Mouse (Mus musculus): ENCODE measurements around the gene Pde12. TPM values are rescaled to one million over a fixed set of nuclear protein-coding genes. Genes with fewer than 3 reads are reported as not detected.
A peak's percentile ranks its signal among the peaks of the same experiment; 100 is the strongest.
"Not testable (repeated sequence)": the region's sequence is repeated elsewhere in the genome, so short reads cannot be mapped to it uniquely, and the experiment has no call there.

The Pde12 gene
- polyA plus RNA-seq (2012; rRNA removed), result 4.7 and 4.8 TPM in 2 replicates

GRCm38 (mm10) chr14:26669292-26670073 lies at the start of gene Pde12:
Pde12 (minus strand) TSS chr14:26669883.
- no peak for TF ChIP-seq CTCF (IDR thresholded peaks at IDR 0.05; ENCODE audit: insufficient read depth, low read length)
- peak; percentile 81 for TF ChIP-seq POLR2A (IDR thresholded peaks at IDR 0.05; ENCODE audit: borderline replicate concordance, extremely low read depth, low read depth, low read length)
- Histone ChIP-seq H3K4me3 (replicated peaks; ENCODE audit: extremely low read depth, low read depth, low read length) (peak within 1 kb of the TSS; percentile 82), H3K4me1 (ENCODE audit: control insufficient read depth, insufficient read depth, low read length) (peaks cover 9% of the 10 kb centered on the region)
- DNase-seq, result peak; percentile 94
- under 1% methylated on average over 70 of the region's 70 CpGs for WGBS

DNA sequence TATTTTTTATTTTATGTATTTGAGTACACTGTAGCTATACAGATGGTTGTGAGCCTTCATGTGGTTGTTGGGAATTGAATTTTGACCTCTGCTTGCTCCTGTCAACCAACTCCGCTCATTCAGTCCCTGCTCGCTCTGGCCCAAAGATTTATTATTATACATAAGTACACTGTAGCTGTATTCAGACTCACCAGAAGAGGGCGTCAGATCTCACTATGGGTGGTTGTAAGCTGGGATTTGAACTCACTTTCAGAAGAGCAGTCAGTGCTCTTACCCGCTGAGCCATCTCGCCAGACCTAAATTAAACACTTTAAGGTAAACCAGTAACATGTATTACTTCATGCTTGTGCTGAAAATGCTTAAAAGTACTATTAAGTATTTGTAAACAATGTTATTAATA lies 35.6 kb upstream of the Pde12 start:
- H3K4me3 ChIP-seq (replicated peaks; ENCODE audit: extremely low read depth, low read depth, low read length); DNase-seq; H3K4me1 ChIP-seq (ENCODE audit: control insufficient read depth, insufficient read depth, low read length): not testable (repeated sequence)
- 83% methylated on average over 5 of the region's 5 CpGs for WGBS

DNA sequence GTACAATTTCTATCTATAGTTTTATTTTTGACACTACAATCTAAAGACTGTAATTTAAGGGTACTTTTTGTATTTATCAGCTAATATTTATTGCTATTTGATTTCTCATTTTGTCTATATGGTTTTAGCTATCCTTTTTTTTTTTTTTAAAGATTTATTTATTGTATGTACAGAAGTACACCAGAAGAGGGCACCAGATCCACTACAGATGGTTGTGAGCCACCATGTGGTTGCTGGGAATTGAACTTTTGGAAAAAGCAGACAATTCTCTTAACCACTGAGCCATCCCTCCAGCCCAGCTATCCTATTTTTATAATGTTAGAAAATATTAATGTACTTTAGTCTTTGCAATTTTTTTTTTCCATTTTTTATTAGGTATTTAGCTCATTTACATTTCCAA lies 28.2 kb upstream of the Pde12 start:
- TF ChIP-seq POLR2A (IDR thresholded peaks at IDR 0.05; ENCODE audit: borderline replicate concordance, extremely low read depth, low read depth, low read length), result no peak
- no peak for TF ChIP-seq CTCF (IDR thresholded peaks at IDR 0.05; ENCODE audit: insufficient read depth, low read length)
- no peaks in the 10 kb centered on the region for H3K4me1 ChIP-seq (ENCODE audit: control insufficient read depth, insufficient read depth, low read length)
- DNase-seq, result no peak
- no peak overlapping the region for H3K4me3 ChIP-seq (replicated peaks; ENCODE audit: extremely low read depth, low read depth, low read length)

GRCm38 (mm10) chr14:26692974-26693373 lies 23.3 kb upstream of the Pde12 start, which contains the start of gene Dnah12:
Dnah12 (plus strand) TSS chr14:26693274.
- Histone ChIP-seq H3K4me3 (replicated peaks; ENCODE audit: extremely low read depth, low read depth, low read length) (no peak within 1 kb of the TSS), H3K4me1 (ENCODE audit: control insufficient read depth, insufficient read depth, low read length) (no peaks in the 10 kb centered on the region)
- WGBS, result 69% methylated on average over 3 of the region's 3 CpGs
- TF ChIP-seq POLR2A (IDR thresholded peaks at IDR 0.05; ENCODE audit: borderline replicate concordance, extremely low read depth, low read depth, low read length) (no peak), CTCF (IDR thresholded peaks at IDR 0.05; ENCODE audit: insufficient read depth, low read length) (no peak)
- no peak for DNase-seq

- 37% methylated on average over 2 of the region's 2 CpGs for whole genome bisulfite sequencing
- TF ChIP-seq POLR2A (IDR thresholded peaks at IDR 0.05; ENCODE audit: borderline replicate concordance, extremely low read depth, low read depth, low read length), result no peak
- no peak for TF ChIP-seq CTCF (IDR thresholded peaks at IDR 0.05; ENCODE audit: insufficient read depth, low read length)
- no peak overlapping the region for H3K4me3 ChIP-seq (replicated peaks; ENCODE audit: extremely low read depth, low read depth, low read length)
- no peak for DNase-seq
- H3K4me1 ChIP-seq (ENCODE audit: control insufficient read depth, insufficient read depth, low read length), result no peaks in the 10 kb centered on the region
Observed at GRCm38 (mm10) chr14:26691363-26691762, 21.7 kb upstream of the Pde12 start.

GRCm38 (mm10) chr14:26690727-26691126 lies 21.0 kb upstream of the Pde12 start:
- H3K4me1 ChIP-seq (ENCODE audit: control insufficient read depth, insufficient read depth, low read length), result no peaks in the 10 kb centered on the region
- no peak for DNase-seq
- H3K4me3 ChIP-seq (replicated peaks; ENCODE audit: extremely low read depth, low read depth, low read length), result no peak overlapping the region
- 48% methylated on average over 2 of the region's 2 CpGs for WGBS
- TF ChIP-seq CTCF (IDR thresholded peaks at IDR 0.05; ENCODE audit: insufficient read depth, low read length), result no peak
- TF ChIP-seq POLR2A (IDR thresholded peaks at IDR 0.05; ENCODE audit: borderline replicate concordance, extremely low read depth, low read depth, low read length), result no peak

- no peak for DNase-seq
- Histone ChIP-seq H3K4me1 (ENCODE audit: control insufficient read depth, insufficient read depth, low read length) (no peaks in the 10 kb centered on the region), H3K4me3 (replicated peaks; ENCODE audit: extremely low read depth, low read depth, low read length) (no peak overlapping the region)
- no peak for TF ChIP-seq POLR2A (IDR thresholded peaks at IDR 0.05; ENCODE audit: borderline replicate concordance, extremely low read depth, low read depth, low read length)
- no peak for TF ChIP-seq CTCF (IDR thresholded peaks at IDR 0.05; ENCODE audit: insufficient read depth, low read length)
- WGBS, result 69% methylated on average over 5 of the region's 5 CpGs
Observed at GRCm38 (mm10) chr14:26675791-26676190, 6.1 kb upstream of the Pde12 start.

- Histone ChIP-seq H3K4me1 (ENCODE audit: control insufficient read depth, insufficient read depth, low read length) (no peaks in the 10 kb centered on the region), H3K4me3 (replicated peaks; ENCODE audit: extremely low read depth, low read depth, low read length) (no peak overlapping the region)
- TF ChIP-seq POLR2A (IDR thresholded peaks at IDR 0.05; ENCODE audit: borderline replicate concordance, extremely low read depth, low read depth, low read length) (no peak), CTCF (IDR thresholded peaks at IDR 0.05; ENCODE audit: insufficient read depth, low read length) (no peak)
- 19% methylated on average over 12 of the region's 12 CpGs for WGBS
- peak; percentile 24 for DNase-seq
Observed at GRCm38 (mm10) chr14:26675371-26675770, 5.7 kb upstream of the Pde12 start.

- not testable (repeated sequence) for H3K4me1 ChIP-seq (ENCODE audit: control insufficient read depth, insufficient read depth, low read length); DNase-seq; H3K4me3 ChIP-seq (replicated peaks; ENCODE audit: extremely low read depth, low read depth, low read length)
- 75% methylated on average over 2 of the region's 2 CpGs for WGBS
Observed at GRCm38 (mm10) chr14:26674476-26675169, 4.9 kb upstream of the Pde12 start.

- DNase-seq; H3K4me1 ChIP-seq (ENCODE audit: control insufficient read depth, insufficient read depth, low read length); H3K4me3 ChIP-seq (replicated peaks; ENCODE audit: extremely low read depth, low read depth, low read length): not testable (repeated sequence)
- 58% methylated on average over 17 of the region's 17 CpGs for WGBS
Observed at GRCm38 (mm10) chr14:26671870-26672615, 2.4 kb upstream of the Pde12 start.
